Mouse (Mus musculus) megakaryocyte, embryonic 14.5 days (primary cell): ENCODE results near the gene Dscaml1. TPM values are rescaled to one million over a fixed set of nuclear protein-coding genes. Genes with fewer than 3 reads are reported as not detected.

Experiments used
- H3K27me3 ChIP-seq: replicated peaks from 2 replicates; pipeline ENCODE3; 2012; ENCODE audit warnings: inconsistent platforms
- H3K36me3 ChIP-seq: replicated peaks from 2 replicates; pipeline ENCODE3; 2012; ENCODE audit warnings: low read length, inconsistent platforms, mixed read lengths
- H3K4me1 ChIP-seq: 2 replicates; pipeline ENCODE4 v1.6.1; 2012; ENCODE audit warnings: inconsistent platforms
- H3K4me3 ChIP-seq: replicated peaks from 2 replicates; pipeline ENCODE3; 2012; ENCODE audit warnings: moderate library complexity, mild to moderate bottlenecking, inconsistent platforms
- H3K9me3 ChIP-seq: 2 replicates; pipeline ENCODE4 v1.6.1; 2012; ENCODE audit warnings: inconsistent platforms
- FLI1 ChIP-seq: IDR thresholded peaks from 2 replicates; pipeline ENCODE4 v1.6.1; 2012; ENCODE audit warnings: low read length, inconsistent platforms, mixed read lengths
- GATA1 ChIP-seq: IDR thresholded peaks from 3 replicates; pipeline ENCODE4 v1.6.1; 2012; ENCODE audit warnings: mixed read lengths, low read length, inconsistent platforms, borderline replicate concordance
- polyA plus RNA-seq: library from polyadenylated mRNA; stranded (reverse); fragments of >175 nt; gene quantifications from 2 replicates; pipeline ENCODE4 v1.2.3, GENCODE M21; 2012; ENCODE audit warnings: low replicate concordance; ENCODE audit not compliant: insufficient read depth

The Dscaml1 gene
- polyA plus RNA-seq, 1 experiment, result not detected

DNA sequence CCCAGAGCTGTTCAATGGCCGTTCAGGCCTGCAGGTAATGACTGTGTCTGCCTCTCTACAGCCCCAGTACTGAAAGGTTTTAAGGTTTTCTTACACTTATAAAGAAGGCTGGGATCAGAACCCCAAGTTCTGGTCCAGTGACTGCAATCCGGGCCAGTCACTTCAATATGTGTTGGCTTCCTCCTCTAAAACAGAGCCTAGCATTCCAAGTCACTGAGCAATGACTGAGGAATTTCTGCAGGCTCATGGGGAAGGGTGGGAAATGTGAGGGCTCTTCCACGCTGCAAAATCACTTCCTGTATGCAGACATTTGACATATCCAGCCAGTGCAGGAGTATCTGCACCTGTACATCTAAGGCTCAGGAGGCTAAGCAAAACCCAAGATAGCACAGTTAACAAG lies 233.8 kb downstream of the Dscaml1 start:
- H3K36me3 ChIP-seq, result no peaks in the 10 kb centered on the region
- H3K27me3 ChIP-seq, result peaks cover 69% of the 10 kb centered on the region
- H3K9me3 ChIP-seq, result no peaks in the 10 kb centered on the region
- no peak overlapping the region for H3K4me3 ChIP-seq
- TF ChIP-seq GATA1, result no peak
- no peak for TF ChIP-seq FLI1
- no peaks in the 10 kb centered on the region for H3K4me1 ChIP-seq

DNA sequence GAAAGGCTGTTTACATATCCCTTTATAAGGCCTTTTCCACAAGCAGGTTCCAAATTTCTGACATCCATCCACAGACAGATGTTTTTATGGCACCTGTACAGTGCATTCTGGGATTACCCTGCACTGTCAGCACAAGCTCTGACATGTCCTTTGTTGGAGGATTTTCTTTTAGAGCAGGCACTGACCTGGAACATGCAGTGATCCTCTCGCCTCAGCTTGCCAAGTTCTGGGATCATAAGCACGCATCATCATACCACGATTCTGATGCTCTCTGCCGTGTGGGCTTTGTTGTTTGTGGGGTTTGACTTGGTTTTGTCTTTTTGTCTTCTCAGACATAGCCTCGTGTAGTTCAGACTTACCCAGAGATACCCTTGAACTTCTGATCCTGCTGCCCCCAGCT lies 236.0 kb downstream of the Dscaml1 start:
- H3K27me3 ChIP-seq, result peaks cover 66% of the 10 kb centered on the region
- TF ChIP-seq GATA1, result no peak
- TF ChIP-seq FLI1, result no peak
- H3K4me1 ChIP-seq, result no peaks in the 10 kb centered on the region
- no peaks in the 10 kb centered on the region for H3K36me3 ChIP-seq
- no peak overlapping the region for H3K4me3 ChIP-seq
- no peaks in the 10 kb centered on the region for H3K9me3 ChIP-seq

DNA sequence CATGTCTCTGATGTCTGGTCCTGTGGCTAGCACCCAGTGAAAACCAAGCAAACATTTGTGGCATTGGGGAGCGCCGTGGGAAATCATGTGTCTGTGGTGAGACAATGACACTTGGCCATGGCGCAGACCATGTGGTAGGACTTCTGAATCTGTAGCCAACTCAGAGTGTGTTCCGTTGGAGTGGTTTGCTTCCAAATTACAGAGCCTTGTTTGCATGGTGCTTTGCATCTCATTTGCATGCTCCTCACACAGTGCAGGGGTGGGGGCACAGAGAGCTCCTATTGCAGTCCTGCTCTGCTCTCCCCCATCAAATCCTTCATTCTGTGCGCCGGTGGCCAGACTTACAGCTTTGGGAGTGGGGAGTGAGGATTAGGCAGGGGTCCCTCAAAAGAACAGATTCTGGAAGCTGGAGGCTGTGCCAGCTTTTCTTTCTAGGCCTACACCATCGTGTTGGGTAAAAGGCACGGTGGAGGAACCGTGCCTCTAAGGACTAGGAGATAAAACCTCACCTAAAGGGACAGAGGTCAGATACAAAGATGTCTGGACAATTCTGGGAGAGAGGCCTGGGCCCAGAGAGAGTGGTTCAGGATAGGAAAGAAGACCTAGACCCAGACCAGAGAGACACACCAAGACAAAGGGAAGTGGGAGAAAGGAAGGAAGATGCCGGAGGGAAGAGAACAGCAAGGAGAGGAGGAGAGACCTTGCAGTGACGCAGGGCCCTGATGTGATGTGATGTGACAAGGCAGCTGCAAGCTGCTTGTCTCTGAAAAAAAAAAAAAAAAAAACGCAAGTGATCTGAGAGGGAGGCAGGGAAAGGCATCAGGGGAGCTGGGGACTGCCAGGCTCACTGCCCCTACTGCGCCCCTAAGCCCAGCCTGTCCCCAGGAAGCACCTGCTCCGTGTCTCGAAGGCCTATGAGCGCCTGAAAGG lies 237.2 kb downstream of the Dscaml1 start:
- Histone ChIP-seq H3K36me3 (no peaks in the 10 kb centered on the region), H3K4me1 (no peaks in the 10 kb centered on the region), H3K9me3 (no peaks in the 10 kb centered on the region), H3K27me3 (peaks cover 69% of the 10 kb centered on the region), H3K4me3 (no peak overlapping the region)
- no peak for TF ChIP-seq GATA1
- no peak for TF ChIP-seq FLI1

DNA sequence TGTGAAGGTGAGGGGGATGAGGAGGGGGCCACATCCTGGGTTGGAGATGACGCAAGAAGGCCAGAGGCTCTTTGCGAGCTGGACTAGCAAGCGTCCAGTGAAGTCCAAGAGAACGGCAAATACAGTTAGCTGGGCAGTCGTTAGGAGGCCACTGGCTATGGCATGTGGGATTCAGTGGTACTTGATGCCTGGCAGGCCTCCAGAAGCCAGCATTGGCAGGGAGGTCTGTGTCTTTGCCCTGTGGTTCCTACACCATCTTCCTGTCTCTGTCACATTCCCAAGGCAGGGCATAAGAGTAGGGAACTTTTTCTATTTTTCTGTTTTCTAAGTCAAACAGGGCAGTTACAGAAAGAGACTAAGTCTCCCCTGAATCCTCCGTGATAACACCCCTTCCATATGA lies 237.9 kb downstream of the Dscaml1 start:
- Histone ChIP-seq H3K4me1 (no peaks in the 10 kb centered on the region), H3K9me3 (no peaks in the 10 kb centered on the region), H3K36me3 (no peaks in the 10 kb centered on the region), H3K4me3 (no peak overlapping the region), H3K27me3 (peaks cover 73% of the 10 kb centered on the region)
- TF ChIP-seq GATA1 (no peak), FLI1 (no peak)

DNA sequence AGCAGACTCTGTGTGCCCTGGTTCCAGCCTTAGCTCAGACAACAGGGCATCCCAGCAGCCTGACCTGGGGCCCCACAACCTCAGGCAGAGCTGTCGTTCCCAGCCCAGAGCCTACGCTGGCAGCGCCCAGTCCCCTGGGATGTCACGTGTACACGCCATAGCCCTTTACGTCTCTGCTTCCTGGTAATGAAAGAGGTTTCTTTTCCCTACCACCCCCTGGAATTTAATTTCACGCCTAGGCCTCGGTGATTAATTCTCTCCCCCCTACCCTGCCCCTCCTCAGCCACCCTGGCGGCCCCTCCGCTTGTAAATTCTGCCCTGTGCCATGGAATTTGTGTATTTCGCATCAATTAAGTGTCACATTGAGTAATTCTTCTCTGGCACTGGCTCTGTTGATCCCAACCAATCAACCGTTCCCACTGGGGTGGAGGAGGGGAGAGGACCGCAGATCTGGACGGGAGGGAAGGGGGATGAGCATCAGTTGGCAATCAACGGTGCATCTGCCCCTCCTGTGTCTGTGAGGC lies 238.5 kb downstream of the Dscaml1 start:
- H3K9me3 ChIP-seq, result no peaks in the 10 kb centered on the region
- H3K36me3 ChIP-seq, result no peaks in the 10 kb centered on the region
- no peak for TF ChIP-seq GATA1
- TF ChIP-seq FLI1, result no peak
- no peak overlapping the region for H3K4me3 ChIP-seq
- H3K27me3 ChIP-seq, result peaks cover 70% of the 10 kb centered on the region
- H3K4me1 ChIP-seq, result no peaks in the 10 kb centered on the region

DNA sequence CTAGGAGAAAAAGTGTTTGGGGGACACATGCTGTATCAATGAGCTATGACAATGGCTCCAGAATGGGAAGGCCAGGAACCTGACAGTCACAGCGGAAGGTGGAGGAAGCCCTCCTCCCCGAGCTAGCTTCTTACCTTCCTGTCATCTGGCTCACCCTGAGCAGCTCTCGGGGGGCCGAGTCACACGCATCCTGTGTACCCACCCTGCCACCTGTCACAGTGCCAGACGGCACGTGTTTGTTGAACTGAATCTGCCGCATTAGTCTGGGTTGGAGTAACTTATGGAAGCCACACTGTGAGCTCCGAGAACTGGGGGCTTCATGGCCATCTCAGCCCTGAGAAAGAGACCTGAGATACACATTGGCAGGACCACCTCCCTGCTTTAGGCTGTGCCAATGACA lies 249.5 kb downstream of the Dscaml1 start:
- peaks cover 7% of the 10 kb centered on the region; the same call in 1 of the 2 replicates for H3K4me1 ChIP-seq
- no peaks in the 10 kb centered on the region for H3K36me3 ChIP-seq
- no peaks in the 10 kb centered on the region for H3K9me3 ChIP-seq
- TF ChIP-seq GATA1, result no peak
- TF ChIP-seq FLI1, result no peak
- no peak overlapping the region for H3K4me3 ChIP-seq
- peaks cover 78% of the 10 kb centered on the region for H3K27me3 ChIP-seq

DNA sequence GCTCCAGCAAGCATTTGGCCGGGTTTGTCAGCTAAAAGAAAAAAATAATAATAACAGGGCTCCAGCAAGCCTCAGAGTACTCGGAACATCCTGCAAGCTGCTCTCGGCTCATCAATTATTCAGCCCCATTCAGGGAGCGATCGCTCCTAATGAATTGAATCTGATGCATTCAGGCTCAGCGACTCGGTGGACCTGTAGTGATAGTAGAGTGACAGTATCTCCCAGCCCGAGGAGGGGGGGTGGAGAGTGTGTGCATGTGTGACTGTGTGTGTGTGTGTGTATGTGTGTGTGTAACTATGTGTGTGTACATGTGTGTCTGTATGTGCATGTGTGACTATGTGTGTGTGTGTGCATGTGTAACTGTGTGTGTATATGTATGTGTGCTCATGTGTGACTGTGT lies 250.2 kb downstream of the Dscaml1 start:
- Histone ChIP-seq H3K36me3 (no peaks in the 10 kb centered on the region), H3K4me3 (no peak overlapping the region), H3K9me3 (no peaks in the 10 kb centered on the region), H3K4me1 (peaks cover 7% of the 10 kb centered on the region; the same call in 1 of the 2 replicates), H3K27me3 (peaks cover 81% of the 10 kb centered on the region)
- TF ChIP-seq FLI1 (no peak), GATA1 (no peak)

DNA sequence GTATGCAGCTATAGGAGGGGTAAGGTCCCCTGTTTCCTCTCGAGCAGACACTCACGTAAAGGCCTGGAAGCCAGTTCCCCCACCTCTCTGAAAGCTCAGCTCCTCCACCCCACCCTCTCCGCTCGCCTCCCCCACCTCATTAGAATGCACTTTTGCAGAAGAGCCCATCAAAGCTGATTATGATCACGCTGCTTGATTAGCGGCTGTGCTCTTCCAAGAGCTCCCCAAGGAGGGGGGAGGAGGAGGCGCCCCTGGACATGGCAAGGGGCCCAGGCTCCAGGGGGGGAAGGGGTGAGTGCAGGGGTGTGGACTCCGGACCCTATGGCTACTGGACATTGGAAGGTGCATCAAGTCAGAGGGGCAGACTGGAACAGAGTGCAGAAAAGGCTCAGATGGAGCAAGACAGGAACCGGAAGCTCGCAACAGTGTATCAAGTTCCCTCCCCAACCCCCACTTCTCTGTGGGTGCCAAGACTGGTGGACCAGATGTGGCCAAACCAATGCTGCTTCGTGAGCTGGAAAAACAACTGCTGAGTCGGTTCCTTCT lies 250.9 kb downstream of the Dscaml1 start:
- TF ChIP-seq FLI1, result no peak
- Histone ChIP-seq H3K4me3 (no peak overlapping the region), H3K4me1 (peaks cover 7% of the 10 kb centered on the region; the same call in 1 of the 2 replicates), H3K9me3 (no peaks in the 10 kb centered on the region), H3K27me3 (peaks cover 84% of the 10 kb centered on the region), H3K36me3 (no peaks in the 10 kb centered on the region)

DNA sequence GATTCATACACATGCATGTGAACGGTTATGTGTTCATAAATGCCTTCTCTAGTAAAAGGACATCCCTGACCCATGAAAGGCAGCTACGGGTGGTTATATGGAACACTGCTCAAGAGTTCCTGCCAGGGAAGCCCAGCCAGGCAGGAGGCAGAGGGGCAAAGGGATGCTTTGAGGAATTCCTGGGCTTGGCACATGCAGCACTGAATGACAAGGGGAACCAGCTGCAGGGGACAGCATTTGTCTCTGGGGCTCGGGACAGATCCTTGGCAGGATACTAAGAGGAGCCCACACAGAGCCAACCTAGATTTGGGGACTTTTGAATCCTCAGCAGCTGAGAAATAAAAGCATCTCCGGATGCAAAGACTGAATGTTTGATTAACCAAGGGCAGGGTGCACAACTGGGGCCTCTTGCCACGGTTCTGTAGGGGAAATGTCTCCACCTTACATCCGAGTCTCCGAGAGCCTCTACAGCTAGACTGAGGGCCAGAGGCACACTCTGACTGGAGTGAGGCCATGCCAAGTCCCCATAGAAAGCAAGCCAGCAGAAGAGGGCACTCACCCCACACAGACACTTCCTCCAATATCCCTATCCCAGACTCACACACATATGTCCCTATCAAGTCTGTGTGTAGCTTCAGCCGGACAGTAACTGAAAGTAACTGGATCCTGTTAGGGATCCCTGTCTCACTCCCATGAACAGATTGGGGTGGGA lies 251.7 kb downstream of the Dscaml1 start:
- Histone ChIP-seq H3K9me3 (no peaks in the 10 kb centered on the region), H3K4me3 (no peak overlapping the region), H3K27me3 (peaks cover 86% of the 10 kb centered on the region), H3K36me3 (no peaks in the 10 kb centered on the region), H3K4me1 (peaks cover 7% of the 10 kb centered on the region; the same call in 1 of the 2 replicates)
- TF ChIP-seq FLI1 (no peak), GATA1 (no peak)

DNA sequence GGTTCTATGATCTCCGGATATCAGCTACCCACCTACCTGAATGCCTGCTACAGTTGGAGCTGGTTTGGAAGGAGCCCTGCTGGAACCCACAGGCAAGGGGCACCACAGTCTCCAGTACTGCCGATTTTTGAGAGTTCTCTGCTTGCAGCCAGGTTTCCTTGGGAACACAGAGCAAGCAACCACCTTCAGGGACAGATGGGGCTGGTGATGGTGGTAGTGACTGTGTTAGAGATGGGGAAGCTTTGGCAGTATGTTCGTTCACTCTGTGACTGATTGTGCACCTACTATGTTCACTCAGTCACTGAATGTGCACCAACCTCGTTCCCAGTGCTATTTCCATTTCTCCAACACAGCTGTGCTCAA lies 252.2 kb downstream of the Dscaml1 start:
- TF ChIP-seq FLI1 (no peak), GATA1 (no peak)
- H3K4me3 ChIP-seq, result no peak overlapping the region
- peaks cover 7% of the 10 kb centered on the region; the same call in 1 of the 2 replicates for H3K4me1 ChIP-seq
- no peaks in the 10 kb centered on the region for H3K9me3 ChIP-seq
- no peaks in the 10 kb centered on the region for H3K36me3 ChIP-seq
- H3K27me3 ChIP-seq, result peaks cover 86% of the 10 kb centered on the region
